Mouse (Mus musculus) lung, postnatal 4 days (tissue): ENCODE results near the gene Exosc8.
A peak's percentile ranks its signal among the peaks of the same experiment; 100 is the strongest.
"Not testable (repeated sequence)": the region's sequence is repeated elsewhere in the genome, so short reads cannot be mapped to it uniquely, and the experiment has no call there.

Experiments
- DNase-seq, 2 experiments: peaks; one replicate each; pipeline ENCODE4 v3.0.0; 2021

The Exosc8 gene

DNA sequence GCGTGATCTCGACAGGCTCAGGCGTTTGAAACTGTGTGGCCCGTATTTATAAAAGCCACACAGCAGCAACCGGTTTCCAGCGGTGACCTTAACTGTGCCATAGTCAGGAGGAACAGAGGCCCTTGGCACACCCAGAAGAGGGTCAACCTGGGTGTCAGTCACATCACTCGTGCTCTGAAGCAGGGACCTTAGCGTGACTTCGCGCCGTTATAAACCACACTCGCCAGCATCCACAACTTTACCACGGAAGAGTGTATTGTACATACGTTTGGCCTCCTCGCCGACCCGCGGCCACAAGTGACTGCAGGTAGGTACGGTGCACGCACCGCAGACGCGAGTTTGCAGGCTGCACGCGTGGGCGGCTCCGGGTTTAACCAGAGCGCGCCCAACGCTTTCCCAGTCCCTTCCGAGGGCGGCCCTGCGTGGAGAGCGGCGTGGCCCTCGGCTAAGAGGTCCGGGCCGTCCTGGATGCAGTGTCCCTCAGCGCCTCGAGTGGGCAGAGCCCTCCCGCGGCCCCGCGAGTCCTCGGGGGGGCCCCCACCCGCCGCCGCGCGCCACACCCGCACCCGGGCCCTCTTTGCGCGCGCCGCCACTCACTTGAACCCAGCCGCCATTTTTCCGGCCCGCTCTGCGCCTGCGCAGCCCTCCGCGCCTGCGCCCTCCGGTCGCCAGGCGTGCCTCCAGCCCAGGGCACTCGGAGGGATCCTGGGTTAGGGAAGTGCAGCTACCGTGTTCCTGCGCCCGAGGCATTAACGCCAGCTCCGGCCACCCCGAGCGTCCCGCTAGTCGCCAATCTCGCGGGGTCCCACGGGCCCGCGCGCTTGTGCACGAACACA is 564 bp downstream of the Exosc8 start:
- DNase-seq, result peak; percentile 94

DNA sequence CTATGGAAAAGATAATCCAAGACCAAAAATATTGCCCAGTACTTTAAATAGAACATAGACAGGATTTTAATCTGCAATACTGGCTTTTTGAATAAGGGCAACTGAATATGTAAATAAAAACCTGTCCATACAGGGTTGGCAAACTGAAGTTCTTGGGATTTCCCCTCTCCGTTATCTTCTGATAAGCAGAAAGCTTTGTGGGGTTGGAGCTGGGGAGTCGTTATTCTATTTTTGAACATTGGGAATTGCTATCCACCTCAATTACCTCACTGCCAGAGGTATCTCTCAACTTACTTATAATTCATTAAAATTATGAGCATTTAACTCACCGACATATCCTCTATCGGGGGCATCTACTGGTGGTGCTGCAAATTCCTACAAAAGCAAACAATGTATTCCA is 2.8 kb downstream of the Exosc8 start:
- no peak for DNase-seq

DNA sequence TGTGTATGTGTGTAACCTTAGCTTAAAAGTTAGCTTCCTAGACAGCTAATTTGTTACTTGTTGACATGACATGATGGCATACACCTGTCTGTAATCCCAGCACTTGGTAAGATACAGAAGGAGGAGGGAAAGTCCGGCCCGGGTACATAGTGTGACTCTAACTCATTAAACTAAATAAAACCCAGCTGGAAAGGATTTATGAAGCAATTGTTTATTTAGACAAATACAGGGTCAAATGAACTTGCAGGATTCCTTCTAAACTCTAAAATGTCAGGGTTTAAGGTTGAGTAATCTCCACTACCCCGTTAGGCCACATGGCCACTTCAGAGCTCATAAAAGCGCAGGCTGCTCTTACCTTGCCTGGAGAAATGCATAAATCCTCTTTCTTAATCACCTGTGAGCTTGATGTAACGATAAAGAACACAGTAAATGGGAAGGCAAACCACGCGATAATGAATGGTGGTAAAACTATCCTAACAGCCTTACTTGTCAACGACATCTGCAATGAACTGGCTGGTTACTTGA is 3.5 kb downstream of the Exosc8 start:
- no peak for DNase-seq

DNA sequence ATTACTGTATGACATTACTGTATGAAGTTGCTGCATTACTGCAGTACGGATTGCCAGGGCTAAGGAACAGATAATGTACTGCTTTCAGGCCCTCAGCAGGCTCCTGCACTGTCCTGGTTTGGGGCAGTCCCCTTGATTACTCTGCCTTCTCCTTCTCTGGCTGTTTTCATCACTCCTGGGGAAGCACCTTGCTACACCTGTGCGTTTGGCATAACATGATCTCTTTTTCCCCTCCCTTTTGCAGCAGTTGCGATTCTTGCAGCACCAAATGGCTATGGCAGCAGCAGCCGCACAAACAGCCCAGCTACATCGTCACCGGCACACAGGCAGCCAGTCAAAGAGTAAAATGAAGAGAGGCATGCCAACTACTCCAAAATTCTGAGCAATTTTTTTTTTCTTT is 7.1 kb downstream of the Exosc8 start:
- DNase-seq, result no peak

DNA sequence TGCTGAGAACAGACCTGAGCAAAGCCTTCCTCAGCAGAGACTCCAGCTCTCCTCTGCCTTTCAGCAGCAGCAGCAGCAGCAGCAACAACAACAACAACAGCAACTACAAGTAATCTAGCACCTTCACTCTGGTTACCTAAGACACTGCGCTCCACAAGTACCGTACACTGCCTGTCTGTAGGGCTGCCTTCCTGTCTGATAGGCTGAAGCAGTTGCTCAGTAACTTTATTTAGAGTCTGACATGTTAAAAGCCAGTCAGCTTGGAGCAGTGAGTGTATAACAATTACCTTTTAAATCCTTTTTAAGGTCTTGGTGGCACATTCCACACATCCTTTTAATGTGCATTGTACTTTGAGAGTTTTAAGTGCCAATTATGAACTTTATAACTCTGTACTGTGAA is 7.6 kb downstream of the Exosc8 start:
- no peak for DNase-seq

DNA sequence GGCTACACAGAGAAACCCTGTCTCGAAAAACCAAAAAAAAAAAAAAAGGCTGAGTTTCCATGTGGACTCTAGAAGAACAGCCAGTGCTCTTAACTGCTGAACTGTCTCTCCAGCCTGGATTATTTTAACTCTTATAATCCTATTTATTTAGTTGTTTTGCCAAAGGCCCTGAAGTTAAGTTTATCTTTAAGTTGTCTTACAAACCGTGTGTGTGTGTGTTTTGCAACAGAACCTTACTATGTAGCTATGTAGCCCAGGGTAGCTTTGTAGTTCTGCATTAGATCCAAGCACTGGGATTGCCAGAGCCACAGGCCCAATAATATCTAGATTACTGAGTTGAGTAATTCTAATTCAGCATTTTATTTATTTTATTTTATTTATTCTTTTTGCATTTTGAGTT is 9.8 kb downstream of the Exosc8 start:
- no peak for DNase-seq

DNA sequence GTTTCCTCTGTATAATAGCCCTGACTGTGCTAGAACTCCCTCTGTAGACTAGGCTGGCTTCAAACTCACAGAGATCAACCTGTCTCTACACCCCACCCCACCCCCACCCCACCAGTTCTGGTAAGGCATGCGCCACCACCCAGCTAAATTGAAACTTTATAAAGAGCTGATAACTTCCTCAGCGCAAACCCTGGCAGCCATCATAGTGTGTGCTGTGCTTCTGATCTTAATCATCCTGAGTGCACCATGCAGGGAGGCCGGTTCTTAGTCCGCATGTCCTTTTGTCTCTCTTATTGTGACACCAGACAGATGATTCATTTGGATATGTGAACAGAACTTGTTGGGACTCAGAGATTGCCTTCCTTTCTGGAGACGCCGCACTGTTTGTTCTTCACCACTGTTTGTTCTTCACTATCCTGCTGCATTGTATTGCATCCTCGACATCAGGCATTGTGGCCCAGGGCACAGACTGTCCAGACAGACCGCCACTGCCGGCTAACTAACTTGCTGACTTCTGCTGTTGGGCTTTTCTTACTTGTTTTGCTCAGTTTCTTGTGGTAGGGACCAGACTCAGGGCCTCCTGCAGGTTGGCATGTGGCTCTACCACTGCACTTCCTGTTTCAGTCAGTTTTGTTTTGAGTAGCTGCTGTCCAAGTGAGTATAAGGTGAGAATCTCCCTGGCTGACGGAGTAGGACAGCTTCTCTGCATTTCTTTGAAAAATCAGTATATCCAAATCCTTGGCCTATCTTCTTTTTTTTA is 11.3 kb downstream of the Exosc8 start:
- DNase-seq, result peak in 1 of 2 experiments; percentile 27

DNA sequence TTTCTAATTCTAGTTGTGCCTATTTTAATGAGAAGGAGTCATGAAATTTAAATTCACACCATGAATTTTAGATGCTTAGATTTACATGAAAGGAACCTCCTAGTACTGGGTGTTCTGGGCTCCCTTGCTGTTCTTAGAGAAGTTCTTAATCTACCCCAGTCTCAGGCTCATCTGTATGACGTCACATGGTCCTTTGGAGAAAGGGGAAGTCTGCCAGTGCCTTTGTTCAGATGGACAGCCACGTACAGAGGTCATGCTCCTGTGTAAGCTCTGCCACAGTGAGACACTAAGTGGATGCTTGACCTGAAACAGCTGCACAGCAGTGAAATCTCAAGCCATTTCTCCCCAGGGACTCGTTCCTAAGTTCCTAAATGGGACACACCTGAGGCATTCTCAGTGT is 16.2 kb downstream of the Exosc8 start:
- no peak for DNase-seq

DNA sequence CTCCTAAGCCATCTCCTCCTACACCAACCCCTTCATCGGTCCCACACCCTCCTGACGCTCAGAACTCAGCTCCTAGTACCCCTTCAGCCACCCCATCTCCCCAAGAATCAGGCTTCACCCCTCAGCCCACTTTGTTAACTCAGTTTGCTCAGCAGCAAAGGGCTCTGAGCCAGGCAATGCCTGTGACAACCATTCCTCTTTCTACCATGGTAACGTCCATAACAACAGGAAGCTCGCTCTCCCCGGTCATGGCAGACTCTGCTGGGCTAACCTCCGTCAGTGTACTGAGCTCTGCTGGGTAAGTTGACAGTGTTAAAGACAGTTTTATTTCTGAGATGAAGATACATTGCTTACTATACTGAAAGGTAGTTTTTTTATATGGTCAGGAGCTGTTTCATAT is 17.8 kb downstream of the Exosc8 start:
- DNase-seq, result no peak

DNA sequence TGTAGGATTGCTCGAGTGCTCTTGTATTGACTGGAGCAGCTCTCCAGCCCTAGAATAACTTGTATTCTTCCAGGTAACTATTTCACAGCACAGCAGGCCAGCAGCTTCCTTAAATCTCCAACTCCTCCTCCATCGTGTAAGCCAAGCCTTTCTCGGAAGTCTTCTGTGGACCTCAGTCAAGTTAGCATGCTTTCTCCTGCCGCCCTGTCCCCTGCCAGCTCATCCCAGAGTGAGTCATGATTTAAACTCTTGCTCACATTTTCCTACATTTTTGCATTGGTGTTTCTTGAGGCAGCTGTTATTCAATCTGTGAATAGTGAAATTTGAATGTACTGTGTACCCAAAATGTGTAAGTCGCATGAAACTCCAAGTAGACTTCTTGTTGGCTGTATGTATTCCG is 19.7 kb downstream of the Exosc8 start:
- no peak for DNase-seq

DNA sequence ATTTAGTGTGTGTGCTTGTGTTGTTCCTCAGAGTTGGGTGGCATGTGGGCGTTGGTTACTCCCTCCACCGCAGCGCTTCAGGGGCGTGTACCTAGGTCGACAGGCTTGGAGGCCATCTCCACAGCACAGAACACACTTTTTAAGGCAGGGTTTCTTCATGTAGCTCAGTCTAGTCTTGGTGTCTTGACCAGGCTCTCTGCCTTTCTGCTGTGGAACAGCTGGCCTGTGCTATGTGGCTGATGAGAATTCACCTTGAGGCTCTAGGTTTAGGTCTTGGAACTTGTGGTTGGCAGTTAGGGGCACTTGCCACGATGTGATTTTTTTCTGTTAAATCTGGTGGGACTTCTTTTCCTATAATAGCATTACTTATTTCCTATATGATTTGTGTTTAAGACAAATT is 20.9 kb downstream of the Exosc8 start, which contains the start of gene Gm21958:
Gm21958 (minus strand) TSS at position 101 of the 400 bp plus-strand sequence.
- no peak for DNase-seq

DNA sequence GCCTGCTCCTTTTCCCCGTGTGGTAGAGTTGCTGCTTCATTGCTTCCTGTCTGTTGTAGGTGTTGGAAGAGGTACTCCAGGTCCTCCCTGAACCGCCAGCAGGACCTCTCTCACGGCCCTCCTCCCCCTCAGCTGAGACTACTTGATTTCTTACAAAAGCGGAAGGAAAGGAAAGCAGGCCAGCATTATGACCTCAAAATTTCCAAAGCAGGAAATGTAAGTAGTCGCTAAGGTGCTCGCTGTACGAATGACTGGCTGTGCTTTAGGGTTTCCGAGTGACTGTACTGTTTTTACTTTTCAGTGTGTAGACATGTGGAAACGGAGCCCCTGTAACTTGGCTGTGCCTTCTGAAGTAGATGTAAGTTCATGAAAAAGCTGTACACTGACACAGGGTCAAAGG is 26.2 kb downstream of the Exosc8 start:
- DNase-seq, result no peak

DNA sequence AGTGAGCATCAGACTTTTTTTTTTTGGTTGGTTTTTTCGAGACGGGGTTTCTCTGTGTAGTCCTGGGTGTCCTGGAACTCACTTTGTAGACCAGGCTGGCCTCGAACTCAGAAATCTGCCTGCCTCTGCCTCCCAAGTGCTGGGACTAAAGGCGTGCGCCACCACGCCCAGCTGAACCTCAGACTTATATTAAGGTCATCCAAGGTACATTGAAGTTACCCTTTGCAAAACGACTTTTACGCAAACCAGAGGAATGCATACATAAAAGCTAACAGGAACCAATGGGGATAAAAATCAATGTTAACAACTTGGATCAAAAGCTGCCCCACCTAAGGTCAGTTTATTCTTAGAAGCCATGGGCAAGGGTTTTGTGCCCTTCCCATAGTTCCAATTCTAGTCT is 31.1 kb downstream of the Exosc8 start:
- not testable (repeated sequence) for DNase-seq

DNA sequence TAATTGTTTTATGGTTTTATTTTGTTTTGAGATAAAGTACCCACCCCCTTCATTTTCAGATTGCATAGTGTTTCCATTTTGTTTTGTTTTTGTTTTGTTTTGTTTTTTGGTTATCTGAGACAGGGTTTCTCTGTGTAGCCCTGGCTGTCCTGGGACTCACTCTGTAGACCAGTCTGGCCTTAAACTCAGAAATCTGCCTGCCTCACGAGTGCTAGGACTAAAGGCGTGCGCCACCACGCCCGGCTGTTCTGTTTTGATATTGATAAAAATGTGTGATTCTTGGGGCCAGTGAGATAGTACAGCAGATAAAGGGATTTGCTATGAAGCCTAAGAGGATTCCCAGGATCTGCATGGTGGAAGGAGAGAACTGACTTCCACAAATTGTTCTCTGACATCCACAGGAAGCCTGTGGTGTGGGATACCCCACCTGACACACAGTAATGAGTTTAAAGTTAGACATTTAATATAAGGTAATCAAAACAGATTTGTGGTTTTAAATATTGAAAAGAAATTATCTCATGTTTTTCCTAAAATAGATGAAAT is 35.4 kb downstream of the Exosc8 start:
- DNase-seq, result no peak

DNA sequence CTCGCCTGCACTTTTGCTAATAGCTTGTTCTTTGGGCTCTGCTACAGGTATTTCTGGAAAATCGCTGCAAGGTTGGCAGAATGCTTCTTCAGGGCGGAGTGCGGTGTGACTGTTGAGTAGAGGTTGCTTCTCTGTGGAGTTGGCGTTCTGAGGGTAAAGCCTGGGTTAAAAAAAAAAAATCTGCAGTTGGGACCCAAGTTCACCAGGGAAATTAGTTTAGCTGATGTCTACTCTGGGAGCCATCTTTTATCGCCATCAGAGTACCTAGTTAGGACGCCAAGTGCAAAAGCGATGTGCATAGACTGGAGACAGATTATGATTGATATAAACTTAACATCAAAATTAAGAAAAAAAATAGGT is 42.2 kb downstream of the Exosc8 start:
- DNase-seq, result no peak

DNA sequence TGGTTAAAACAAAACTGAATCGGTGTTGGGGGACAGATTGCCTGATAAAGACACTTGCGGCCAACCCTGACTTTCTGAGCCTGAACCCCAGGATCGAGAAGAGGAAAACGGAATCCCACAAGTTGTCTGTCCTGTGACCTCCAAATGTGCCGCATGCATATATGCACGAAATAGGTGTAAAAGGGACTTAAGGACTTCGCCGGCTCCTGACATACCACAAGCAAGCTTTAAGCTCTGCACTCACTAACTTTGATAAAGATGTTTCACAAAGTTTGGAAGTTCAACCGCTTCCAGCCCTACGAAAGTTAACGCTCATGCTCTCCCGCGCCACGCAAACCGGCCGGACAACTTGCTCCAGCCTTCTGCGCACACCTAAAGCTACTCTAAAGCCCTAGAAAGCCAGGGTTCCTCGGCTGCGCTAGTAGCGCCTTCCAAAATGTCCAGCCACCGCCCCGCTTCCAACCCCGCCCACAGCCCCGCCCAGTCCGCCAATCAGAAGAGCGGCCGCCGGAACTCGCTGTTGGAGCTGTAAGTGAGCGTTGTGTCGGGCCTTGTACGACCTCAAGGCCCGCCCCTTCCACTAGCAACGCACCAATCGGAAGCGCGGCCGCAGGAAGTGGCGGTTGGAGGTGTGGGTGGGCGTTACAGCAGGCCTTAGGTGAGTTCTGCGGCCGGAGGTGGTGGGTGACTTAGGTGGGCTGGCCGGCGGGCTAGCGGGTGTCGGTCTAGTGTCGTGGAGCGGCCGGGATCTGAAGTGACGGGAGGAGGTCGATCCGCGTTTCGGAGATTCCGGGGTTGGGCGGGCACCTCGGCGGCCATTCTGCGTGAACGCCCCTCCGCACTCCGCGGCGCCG is 42.8 kb downstream of the Exosc8 start, which contains the start of gene Supt20:
Supt20 (plus strand) TSS at position 606 of the 854 bp plus-strand sequence.
- peak; percentile 94 to 96 for DNase-seq

DNA sequence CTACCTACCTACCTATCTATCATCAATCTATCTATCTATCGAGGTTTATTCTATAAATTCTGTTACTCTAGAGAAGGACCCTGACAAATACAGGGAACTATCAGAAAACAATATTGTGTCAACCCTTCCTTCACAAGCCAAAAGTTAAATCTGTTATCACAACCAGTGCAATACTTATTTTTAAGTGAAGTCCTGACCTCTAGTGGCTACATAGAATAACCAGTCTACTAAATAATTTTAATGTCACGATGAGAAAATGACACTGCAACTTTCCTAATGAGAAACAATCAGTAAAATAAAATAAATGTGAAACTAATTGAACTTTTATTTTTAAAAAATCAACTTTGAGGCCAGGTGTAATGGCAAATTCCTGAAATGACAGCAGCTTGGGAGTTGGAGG is 46.1 kb downstream of the Exosc8 start:
- no peak for DNase-seq

DNA sequence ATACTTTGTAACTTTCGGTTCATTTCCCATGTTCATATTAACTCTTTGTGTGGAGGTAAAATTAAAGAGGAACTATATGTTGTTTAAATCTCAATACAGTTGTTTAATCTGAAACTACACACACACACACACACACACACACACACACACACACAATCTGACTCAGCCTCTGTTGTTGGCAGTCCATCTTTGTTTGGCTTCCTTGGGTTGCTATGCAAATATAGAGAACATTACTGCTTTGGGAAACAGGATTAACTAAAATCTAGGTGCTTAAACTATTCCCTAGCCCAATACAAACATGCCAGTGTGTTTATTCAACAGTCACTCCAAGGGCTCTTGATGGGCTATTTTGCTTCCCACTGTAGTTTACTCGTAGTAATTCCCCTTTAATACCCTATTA is 47.9 kb downstream of the Exosc8 start:
- no peak for DNase-seq

DNA sequence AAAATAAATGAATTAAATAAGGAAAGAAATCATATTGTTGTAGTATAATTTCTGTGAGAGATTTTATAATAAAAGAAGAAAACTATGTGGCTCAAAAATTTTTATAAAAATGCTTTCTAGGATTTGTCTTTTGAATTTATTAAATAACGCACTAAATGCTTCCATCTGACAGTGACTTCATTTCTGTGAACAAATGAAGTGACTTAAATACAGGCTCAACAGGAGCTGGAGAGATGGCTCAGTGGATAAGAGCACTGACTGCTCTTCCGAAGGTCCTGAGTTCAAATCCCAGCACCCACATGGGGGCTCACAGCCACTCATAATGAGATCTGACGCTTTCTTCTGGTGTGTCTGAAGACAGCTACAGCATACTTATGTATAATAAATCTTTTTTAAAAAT is 50.0 kb downstream of the Exosc8 start:
- no peak for DNase-seq

DNA sequence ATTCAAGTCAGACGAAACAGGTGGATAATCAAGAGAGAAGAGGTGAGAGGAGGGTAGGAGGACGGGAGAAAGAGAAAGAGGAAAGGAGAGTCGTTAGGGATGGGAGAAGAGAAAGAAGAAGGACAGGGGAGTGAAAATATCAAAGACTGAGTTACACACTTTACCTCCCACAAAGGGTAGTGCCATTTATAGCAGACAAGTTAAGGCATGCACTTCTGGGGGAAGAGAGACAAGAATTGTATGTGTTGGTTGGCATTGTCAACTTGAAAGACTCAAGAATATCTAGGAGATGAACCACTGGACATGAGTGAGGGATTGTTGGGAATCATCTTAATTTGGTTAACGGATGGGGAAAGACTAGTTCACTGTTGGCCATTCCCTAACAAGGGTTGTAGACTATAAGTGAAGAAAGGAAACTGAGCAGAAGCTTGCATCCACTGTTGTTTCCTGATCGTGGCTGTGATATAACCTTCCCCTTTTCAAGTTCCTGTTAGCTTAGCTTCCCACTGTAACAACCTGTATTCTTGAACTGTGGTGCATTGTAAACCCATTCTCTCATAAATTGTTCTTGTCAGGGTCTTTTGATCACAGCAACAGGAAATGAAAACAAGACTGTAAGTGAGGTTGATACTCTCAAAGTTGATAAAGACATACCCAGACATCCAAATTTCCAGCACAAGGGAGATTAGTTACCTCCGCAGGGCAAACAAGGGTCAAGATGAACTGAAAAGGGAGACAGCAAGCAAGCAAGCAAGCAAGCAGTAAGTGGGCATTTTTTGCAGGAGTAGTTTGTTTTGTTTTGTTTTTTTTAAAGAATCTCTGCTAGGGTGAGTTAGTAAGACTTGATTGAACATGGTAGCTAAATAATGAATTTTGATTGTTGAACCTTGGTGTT is 53.6 kb downstream of the Exosc8 start:
- no peak for DNase-seq
